24 mouse cellular contexts compared by ENCODE assay signal in the genomic region with DNA sequence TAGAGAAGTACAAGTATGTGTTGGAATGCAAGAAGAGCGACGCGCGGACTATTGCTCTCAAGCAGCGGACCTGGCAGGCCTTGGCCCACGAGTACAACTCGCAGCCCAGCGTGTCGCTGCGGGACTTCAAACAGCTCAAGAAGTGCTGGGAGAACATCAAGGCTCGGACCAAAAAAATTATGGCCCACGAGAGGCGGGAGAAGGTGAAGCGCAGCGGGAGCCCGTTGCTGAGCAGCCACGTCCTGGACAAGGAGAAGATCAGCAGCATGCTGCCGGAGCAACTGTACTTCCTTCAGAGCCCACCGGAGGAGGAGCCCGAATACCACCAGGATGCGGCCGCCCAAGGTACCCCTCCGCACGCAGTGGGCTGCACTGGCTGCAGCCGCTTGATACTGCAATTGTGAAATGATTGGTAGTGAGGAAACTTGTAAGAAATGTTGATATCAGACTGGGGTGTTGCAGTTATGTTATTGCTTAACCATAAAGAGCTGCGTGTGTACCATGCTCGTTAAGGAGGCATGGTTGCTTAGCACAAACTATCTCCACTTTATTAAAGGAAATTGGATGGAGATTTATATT. TPM values are rescaled to one million over a fixed set of nuclear protein-coding genes. Genes with fewer than 3 reads are reported as not detected.
A peak's percentile ranks its signal among the peaks of the same experiment; 100 is the strongest.
DNase-seq lines count a peak whose midpoint lies in the region; ATAC-seq and TF ChIP-seq lines count a peak whose summit lies in the region.
"Had no signal": no experiment of that assay in that cellular context is flagged by ENCODE, and none has a peak within 500 bp of the region (broad histone marks: within the 10 kb centered on the region; RNA-seq: fewer than 3 reads in every experiment).

No protein-coding gene starts in this region.

- TF ChIP-seq CTCF in bone marrow, adult 2 months (IDR thresholded peaks at IDR 0.05; ENCODE audit: control insufficient read depth, insufficient read depth, low read length): no peak

- H3K36me3 ChIP-seq in midbrain, embryonic 11.5 days (ENCODE audit: control insufficient read depth, insufficient read depth, low read length): peaks cover 18% of the 10 kb centered on the region; the same call in 1 of the 2 replicates
- H3K36me3 ChIP-seq in midbrain, embryonic 15.5 days (replicated peaks): peaks cover 16% of the 10 kb centered on the region; the same call in 1 of the 2 replicates
- peaks cover 16% of the 10 kb centered on the region for H3K36me3 ChIP-seq in ES-E14 (ENCODE audit: control insufficient read depth, insufficient read depth, low read length, poor library complexity, severe bottlenecking)

- H3K4me1 ChIP-seq in midbrain, embryonic 11.5 days (ENCODE audit: control insufficient read depth, insufficient read depth, low read length): peaks cover 11% of the 10 kb centered on the region
- H3K4me1 ChIP-seq in midbrain, embryonic 15.5 days: peaks cover 14% of the 10 kb centered on the region
- H3K4me1 ChIP-seq in ES-E14 (ENCODE audit: control insufficient read depth in 2 of 2, insufficient read depth in 2 of 2, low read length in 2 of 2, poor library complexity in 1 of 2): peaks cover 4 to 7% of the 10 kb centered on the region in 2 experiments; a peak in 2 of 4 replicates
- peaks cover 2% of the 10 kb centered on the region for H3K4me1 ChIP-seq in bone marrow, adult 2 months (ENCODE audit: control insufficient read depth, insufficient read depth, low read length)

- H3K27me3 ChIP-seq in midbrain, embryonic 11.5 days (ENCODE audit: control insufficient read depth, insufficient read depth, low read length): no peaks in the 10 kb centered on the region
- no peaks in the 10 kb centered on the region for H3K27me3 ChIP-seq in midbrain, embryonic 15.5 days (replicated peaks)
- H3K27me3 ChIP-seq: forebrain, embryonic 13.5 days; hindbrain, embryonic 13.5 days; lung, embryonic 15.5 days; Patski had no signal

- H3K27ac ChIP-seq in midbrain, embryonic 11.5 days (ENCODE audit: low read depth, low read length): no peak overlapping the region
- H3K27ac ChIP-seq in midbrain, embryonic 15.5 days: no peak overlapping the region
- H3K27ac ChIP-seq in ES-E14 (ENCODE audit: insufficient read depth, low read depth, low read length, poor library complexity, severe bottlenecking): no peak overlapping the region
- H3K27ac ChIP-seq in bone marrow, adult 2 months (ENCODE audit: control insufficient read depth, insufficient read depth, low read depth, low read length, poor library complexity): peak overlapping the region; percentile 78
- H3K27ac ChIP-seq: forebrain, embryonic 13.5 days; hindbrain, embryonic 13.5 days; kidney, postnatal 0 days; left cerebral cortex, adult 2 months; limb, embryonic 13.5 days; lung, embryonic 15.5 days had no signal

- DNase-seq in midbrain, embryonic 11.5 days (ENCODE audit: low spot score, missing footprints): peak; percentile 41
- no peak for DNase-seq in ES-E14 (ENCODE audit: low read depth, low spot score)
- DNase-seq in thymus, postnatal 0 days (ENCODE audit: low spot score): no peak
- DNase-seq in frontal cortex, postnatal 14 days (ENCODE audit: low spot score in 2 of 2): no peak
- DNase-seq: adrenal gland, adult 2 months; B cell, adult 2 months; cerebellum, adult 8-10 months; cerebellum, postnatal 25 days; heart, postnatal 36 days; kidney, adult 8-10 months; kidney, postnatal 4 days had no signal

- no peak overlapping the region for H3K9ac ChIP-seq in midbrain, embryonic 11.5 days (ENCODE audit: low read length)
- no peak overlapping the region for H3K9ac ChIP-seq in midbrain, embryonic 15.5 days
- peak overlapping the region; percentile 30; the same call in 1 of the 2 replicates for H3K9ac ChIP-seq in ES-E14 (ENCODE audit: insufficient read depth, low read depth, low read length, poor library complexity, severe bottlenecking)
- H3K9ac ChIP-seq: forebrain, embryonic 13.5 days; hindbrain, embryonic 13.5 days; limb, embryonic 13.5 days; lung, embryonic 15.5 days had no signal

- no peak overlapping the region for H3K4me2 ChIP-seq in midbrain, embryonic 11.5 days
- H3K4me2 ChIP-seq in midbrain, embryonic 15.5 days: no peak overlapping the region
- H3K4me2 ChIP-seq: forebrain, embryonic 13.5 days; hindbrain, embryonic 13.5 days; limb, embryonic 13.5 days; liver, embryonic 11.5 days; lung, embryonic 15.5 days had no signal

- no peak for TF ChIP-seq POLR2A in bone marrow, adult 2 months (IDR thresholded peaks at IDR 0.05; ENCODE audit: borderline replicate concordance, control insufficient read depth, low read depth, low read length)

- no peak overlapping the region for H3K4me3 ChIP-seq in midbrain, embryonic 11.5 days (ENCODE audit: low read depth, low read length)
- H3K4me3 ChIP-seq in midbrain, embryonic 15.5 days: no peak overlapping the region
- peak overlapping the region; percentile 10 to 39; a peak in 3 of 4 replicates for H3K4me3 ChIP-seq in ES-E14 (ENCODE audit: insufficient read depth in 1 of 2, low read depth in 1 of 2, low read length in 2 of 2, poor library complexity in 1 of 2, severe bottlenecking in 1 of 2)
- peak overlapping the region; percentile 53 for H3K4me3 ChIP-seq in bone marrow, adult 2 months (replicated peaks; ENCODE audit: control insufficient read depth, low read depth, low read length)
- H3K4me3 ChIP-seq: forebrain, embryonic 13.5 days; hindbrain, embryonic 13.5 days; left cerebral cortex, adult 2 months; limb, embryonic 13.5 days; lung, embryonic 15.5 days had no signal

- no peaks in the 10 kb centered on the region for H3K9me3 ChIP-seq in midbrain, embryonic 11.5 days (ENCODE audit: control insufficient read depth, low read length)
- H3K9me3 ChIP-seq in midbrain, embryonic 15.5 days: no peaks in the 10 kb centered on the region
- no peaks in the 10 kb centered on the region for H3K9me3 ChIP-seq in ES-E14 (ENCODE audit: control insufficient read depth, insufficient read depth, low read depth, low read length)
- H3K9me3 ChIP-seq: forebrain, embryonic 13.5 days; hindbrain, embryonic 13.5 days; limb, embryonic 13.5 days; lung, embryonic 15.5 days had no signal

- no peak for ATAC-seq in midbrain, embryonic 11.5 days (ENCODE audit: low FRiP score)
- no peak for ATAC-seq in midbrain, embryonic 15.5 days (replicated peaks)
- ATAC-seq: forebrain, embryonic 13.5 days; intestine, embryonic 16.5 days; midbrain, embryonic 16.5 days; Patski had no signal

- in situ Hi-C loops in ES-E14 (cut with MboI; ENCODE audit: low sequenced_read_pairs in 2 of 2, unreplicated experiment in 2 of 2): loop anchor here in 1 of 2 experiments (25.0 kb wide), 1 partner anchor 90 kb away; a partner anchor contains a TSS

- 96% methylated on average over 27 of the region's 27 CpGs for WGBS in midbrain, embryonic 11.5 days
- 95% methylated on average over 27 of the region's 27 CpGs for WGBS in midbrain, embryonic 15.5 days
- 52% methylated on average over 27 of the region's 27 CpGs for WGBS in bone marrow, adult 2 months

TF ChIP-seq in ES-E14, 5 proteins besides CTCF, POLR2A, EP300 and RAD21:
- TF ChIP-seq ZNF384 (IDR thresholded peaks at IDR 0.05; ENCODE audit: low read depth, low read length) (no peak), CHD2 (IDR thresholded peaks at IDR 0.05; ENCODE audit: low read depth, low read length) (no peak), HCFC1 (IDR thresholded peaks at IDR 0.05; ENCODE audit: borderline replicate concordance, insufficient read depth, low read length) (no peak), MAFK (IDR thresholded peaks at IDR 0.05; ENCODE audit: insufficient read depth, low read depth, low read length) (no peak), ZC3H11A (IDR thresholded peaks at IDR 0.05; ENCODE audit: borderline replicate concordance, low read depth, low read length) (no peak)

RNA-seq across cellular contexts. Expression of a gene that starts 12.8 kb away (rescaled TPM):
- 77.6 and 81.8 TPM in 2 replicates for polyA plus RNA-seq in midbrain, embryonic 11.5 days (2014; fragmentation: Nextera tagmentation; extraction: Ambion mirVana)
- 33.3 and 33.4 TPM in 2 replicates for polyA plus RNA-seq in midbrain, embryonic 15.5 days (2015; fragmentation: Nextera tagmentation; extraction: Ambion mirVana)
- total RNA-seq in ES-E14 (2012; rRNA removed): 34.4 and 41.7 TPM in 2 replicates
- 2.9 and 16.3 TPM in 2 replicates for polyA plus RNA-seq in bone marrow, adult 2 months (2011; ENCODE audit: insufficient read depth, insufficient read length, low replicate concordance, missing spikeins)
- polyA plus RNA-seq in thymus, postnatal 0 days (2015; fragmentation: Nextera tagmentation; extraction: Ambion mirVana): 3.6 and 4.8 TPM in 2 replicates
- total RNA-seq: MEL had no signal

RNA-seq across cellular contexts. Expression of a gene that starts 32.4 kb away (rescaled TPM):
- 258 TPM in 2 replicates for polyA plus RNA-seq in midbrain, embryonic 11.5 days (2014; fragmentation: Nextera tagmentation; extraction: Ambion mirVana)
- polyA plus RNA-seq in midbrain, embryonic 15.5 days (2015; fragmentation: Nextera tagmentation; extraction: Ambion mirVana): 293 and 312 TPM in 2 replicates
- total RNA-seq in ES-E14 (2012; rRNA removed): 257 and 333 TPM in 2 replicates
- polyA plus RNA-seq in bone marrow, adult 2 months (2011; ENCODE audit: insufficient read depth, insufficient read length, low replicate concordance, missing spikeins): 7.9 TPM in 1 of 2 replicates, not detected in the other
- 4.0 and 4.5 TPM in 2 replicates for polyA plus RNA-seq in thymus, postnatal 0 days (2015; fragmentation: Nextera tagmentation; extraction: Ambion mirVana)
- total RNA-seq: MEL had no signal

Comparison
In these comparisons a context has a peak if more than half of its experiments do, and no peak if none do; other contexts are left out.
1. H3K4me3 ChIP-seq: peak in ES-E14 (2 of 2) and bone marrow, adult 2 months (single experiment); none in midbrain, embryonic 11.5 days (single experiment) and midbrain, embryonic 15.5 days (single experiment).
2. RNA of a gene that starts 32.4 kb away (polyA plus RNA-seq): 293 to 312 TPM in midbrain, embryonic 15.5 days and 258 TPM in midbrain, embryonic 11.5 days; 7.9 TPM in bone marrow, adult 2 months and 4.0 to 4.5 TPM in thymus, postnatal 0 days; every median in the first group is over 10 times any median in the second.